Mouse (Mus musculus) heart, embryonic 13.5 days (tissue): ENCODE results near the gene Neurl4. TPM values are rescaled to one million over a fixed set of nuclear protein-coding genes. Genes with fewer than 3 reads are reported as not detected.
A peak's percentile ranks its signal among the peaks of the same experiment; 100 is the strongest.
"Not testable (repeated sequence)": the region's sequence is repeated elsewhere in the genome, so short reads cannot be mapped to it uniquely, and the experiment has no call there.

Experiments used
- ATAC-seq: fragments of 200-750 bp; cut with Nextera tagmentation; 2 replicates; pipeline ENCODE4 v1.8.0; 2017; ENCODE audit warnings: moderate TSS enrichment; ENCODE audit not compliant: insufficient number of reproducible peaks, low FRiP score, low TSS enrichment; ENCODE audit errors: extremely low read depth
- H3K27ac ChIP-seq: fragments of 300-500 bp; sonication (generic); replicated peaks from 2 replicates; pipeline ENCODE4 v1.5.1; 2015; ENCODE audit warnings: moderate library complexity, mild to moderate bottlenecking, inconsistent platforms
- H3K27me3 ChIP-seq: fragments of 300-500 bp; sonication (generic); replicated peaks from 2 replicates; pipeline ENCODE4 v1.6.1; 2015; ENCODE audit warnings: mild to moderate bottlenecking, inconsistent platforms
- H3K36me3 ChIP-seq: fragments of 300-500 bp; sonication (generic); 2 replicates; pipeline ENCODE4 v1.6.1; 2015; ENCODE audit warnings: mild to moderate bottlenecking, inconsistent platforms
- H3K4me1 ChIP-seq: fragments of 300-500 bp; sonication (generic); 2 replicates; pipeline ENCODE4 v1.6.1; 2015; ENCODE audit warnings: inconsistent platforms
- H3K4me2 ChIP-seq: fragments of 300-500 bp; sonication (generic); 2 replicates; pipeline ENCODE4 v1.6.1; 2015; ENCODE audit warnings: inconsistent platforms, mild to moderate bottlenecking, moderate library complexity
- H3K4me3 ChIP-seq: fragments of 300-500 bp; sonication (generic); 2 replicates; pipeline ENCODE4 v1.5.1; 2015; ENCODE audit warnings: moderate library complexity, mild to moderate bottlenecking, inconsistent platforms
- H3K9ac ChIP-seq: fragments of 300-500 bp; sonication (generic); 2 replicates; pipeline ENCODE4 v1.6.1; 2015; ENCODE audit warnings: inconsistent platforms, mild to moderate bottlenecking, moderate library complexity
- H3K9me3 ChIP-seq: fragments of 300-500 bp; sonication (generic); 2 replicates; pipeline ENCODE4 v1.6.1; 2016; ENCODE audit warnings: inconsistent platforms
- WGBS: fragments of 180-500 bp; shearing (Covaris S2); methylation state at CpG from one replicate; pipeline ENCODE4 v1.1.7; 2015; ENCODE audit warnings: mixed read lengths; 5-methylcytosine and 5-hydroxymethylcytosine counted together
- polyA plus RNA-seq: library from polyadenylated mRNA; unstranded; fragments of >200 nt; fragmentation: Nextera tagmentation; extraction: Ambion mirVana; gene quantifications from 2 replicates; pipeline ENCODE4 v1.2.1, GENCODE M21; 2015

Neurl4 gene
- polyA plus RNA-seq, 1 experiment from 2014 or later: 7.8 TPM

GRCm38 (mm10) chr11:69914917-69915430 is 14.1 kb downstream of the Neurl4 start:
- 33% methylated on average over 9 of the region's 9 CpGs for WGBS
- H3K36me3 ChIP-seq: peaks cover 81% of the 10 kb centered on the region
- H3K27me3 ChIP-seq: no peaks in the 10 kb centered on the region
- ATAC-seq: no peak
- H3K9ac ChIP-seq: peak overlapping the region; percentile 89
- peaks cover 61% of the 10 kb centered on the region for H3K4me1 ChIP-seq
- H3K9me3 ChIP-seq: no peaks in the 10 kb centered on the region
- peak overlapping the region; percentile 91 for H3K4me2 ChIP-seq
- H3K4me3 ChIP-seq: peak overlapping the region; percentile 79
- peak overlapping the region; percentile 87 for H3K27ac ChIP-seq

GRCm38 (mm10) chr11:69915667-69916627 is 15.1 kb downstream of the Neurl4 start:
- Histone ChIP-seq H3K4me3 (peak overlapping the region; percentile 79), H3K36me3 (peaks cover 71% of the 10 kb centered on the region), H3K4me1 (peaks cover 61% of the 10 kb centered on the region), H3K27ac (peak overlapping the region; percentile 10; the same call in 1 of the 2 replicates), H3K27me3 (no peaks in the 10 kb centered on the region), H3K9ac (peak overlapping the region; percentile 89), H3K9me3 (no peaks in the 10 kb centered on the region), H3K4me2 (peak overlapping the region; percentile 91)
- 41% methylated on average over 5 of the region's 5 CpGs for WGBS
- ATAC-seq: no peak

GRCm38 (mm10) chr11:69916652-69917378 is 15.9 kb downstream of the Neurl4 start:
- H3K36me3 ChIP-seq: peaks cover 62% of the 10 kb centered on the region
- not testable (repeated sequence) for ATAC-seq

DNA sequence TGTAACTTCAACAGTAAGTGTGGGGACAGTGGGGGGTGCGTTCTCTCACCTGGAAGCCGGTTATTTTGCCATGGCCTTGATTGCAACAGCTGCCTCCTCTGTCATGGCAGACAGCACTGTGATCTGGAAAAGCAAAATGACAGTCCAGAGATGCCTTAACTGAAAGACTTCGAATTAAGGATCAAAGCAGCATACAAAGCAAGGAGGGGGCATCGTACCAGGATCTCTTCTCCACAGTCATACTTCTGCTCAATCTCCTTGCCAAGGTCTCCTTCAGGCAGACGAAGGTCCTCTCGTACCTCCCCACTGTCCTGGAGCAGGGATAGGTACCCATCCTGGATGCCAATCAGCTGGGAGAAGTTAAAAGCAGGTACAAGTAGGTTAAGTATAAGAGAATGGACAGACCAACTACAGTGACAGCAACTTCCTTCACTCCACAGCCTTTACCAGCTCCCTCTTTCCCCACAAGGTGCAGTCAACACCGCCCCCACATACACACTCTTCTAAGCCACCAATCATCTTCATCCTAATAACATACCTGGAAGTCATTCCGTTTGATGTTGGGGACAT is 16.6 kb downstream of the Neurl4 start:
- WGBS: 83% methylated on average over 8 of the region's 8 CpGs
- Histone ChIP-seq H3K27ac (no peak overlapping the region), H3K27me3 (no peaks in the 10 kb centered on the region), H3K9me3 (no peaks in the 10 kb centered on the region), H3K4me2 (peak overlapping the region; percentile 91; the same call in 1 of the 2 replicates), H3K36me3 (peaks cover 56% of the 10 kb centered on the region), H3K4me3 (no peak overlapping the region), H3K4me1 (peaks cover 66% of the 10 kb centered on the region), H3K9ac (no peak overlapping the region)
- ATAC-seq: no peak

More at GRCm38 (mm10) chr11:69916652-69917378, 15.9 kb downstream of the Neurl4 start:
- Histone ChIP-seq H3K4me3 (0 out of 2 replicates have a peak overlapping the region, but pooled peaks have one; percentile 13), H3K4me2 (peak overlapping the region; percentile 91), H3K4me1 (peaks cover 61% of the 10 kb centered on the region), H3K27ac (peak overlapping the region; percentile 10; the same call in 1 of the 2 replicates)
- H3K9ac ChIP-seq, H3K9me3 ChIP-seq, H3K27me3 ChIP-seq: not testable (repeated sequence)
- WGBS: 65% methylated on average over 7 of the region's 7 CpGs

DNA sequence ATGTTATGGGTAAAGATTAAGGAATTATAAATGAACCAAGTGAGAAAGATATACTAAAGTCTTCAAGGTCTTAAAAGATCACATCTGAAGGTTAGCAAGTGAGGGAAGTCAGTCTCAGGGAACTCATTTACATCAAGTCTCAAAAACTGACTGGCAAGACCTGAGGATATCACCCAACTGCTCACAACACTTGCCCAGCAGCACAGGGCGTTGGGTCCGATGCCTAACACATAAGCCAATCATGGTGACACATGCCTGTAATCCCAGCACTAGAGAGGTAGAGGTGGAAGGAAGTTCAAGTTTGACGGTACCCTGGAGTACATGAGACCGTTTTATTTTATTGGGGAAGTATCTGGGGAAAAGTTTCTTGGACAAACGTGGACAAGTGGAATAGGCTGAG is 17.2 kb downstream of the Neurl4 start:
- H3K27me3 ChIP-seq: no peaks in the 10 kb centered on the region
- H3K4me3 ChIP-seq: 0 out of 2 replicates have a peak overlapping the region, but pooled peaks have one; percentile 91
- H3K9me3 ChIP-seq: no peaks in the 10 kb centered on the region
- H3K4me2 ChIP-seq: no peak overlapping the region
- no peak overlapping the region for H3K9ac ChIP-seq
- no peak for ATAC-seq
- H3K4me1 ChIP-seq: peaks cover 68% of the 10 kb centered on the region
- WGBS: 81% methylated on average over 5 of the region's 5 CpGs
- H3K36me3 ChIP-seq: peaks cover 49% of the 10 kb centered on the region
- no peak overlapping the region for H3K27ac ChIP-seq

- 68% methylated on average over 9 of the region's 9 CpGs for WGBS
- H3K4me3 ChIP-seq: peak overlapping the region; percentile 91
- peaks cover 45% of the 10 kb centered on the region for H3K36me3 ChIP-seq
- no peak for ATAC-seq
- peak overlapping the region; percentile 99 for H3K27ac ChIP-seq
- H3K27me3 ChIP-seq: no peaks in the 10 kb centered on the region
- peaks cover 63% of the 10 kb centered on the region for H3K4me1 ChIP-seq
- H3K9ac ChIP-seq: peak overlapping the region; percentile 99
- no peaks in the 10 kb centered on the region for H3K9me3 ChIP-seq
- peak overlapping the region; percentile 97 for H3K4me2 ChIP-seq
Observed at GRCm38 (mm10) chr11:69919053-69919452, 18.2 kb downstream of the Neurl4 start.

- H3K36me3 ChIP-seq: peaks cover 44% of the 10 kb centered on the region
- WGBS: under 1% methylated on average over 17 of the region's 17 CpGs
- no peaks in the 10 kb centered on the region for H3K9me3 ChIP-seq
- H3K4me1 ChIP-seq: peaks cover 58% of the 10 kb centered on the region
- H3K27me3 ChIP-seq: no peaks in the 10 kb centered on the region
- peak overlapping the region; percentile 99 for H3K9ac ChIP-seq
- ATAC-seq: 0 out of 2 replicates have a peak, but pooled peaks have one; percentile 26
- peak overlapping the region; percentile 99 for H3K27ac ChIP-seq
- peak overlapping the region; percentile 91 for H3K4me3 ChIP-seq
- peak overlapping the region; percentile 97 for H3K4me2 ChIP-seq
Observed at GRCm38 (mm10) chr11:69919661-69920265, 18.9 kb downstream of the Neurl4 start.

GRCm38 (mm10) chr11:69920266-69921031 is 19.6 kb downstream of the Neurl4 start:
- Histone ChIP-seq H3K4me1 (peaks cover 51% of the 10 kb centered on the region), H3K9me3 (no peaks in the 10 kb centered on the region), H3K4me2 (peak overlapping the region; percentile 97), H3K9ac (peak overlapping the region; percentile 99), H3K36me3 (peaks cover 37% of the 10 kb centered on the region), H3K4me3 (peak overlapping the region; percentile 91), H3K27ac (peak overlapping the region; percentile 99), H3K27me3 (no peaks in the 10 kb centered on the region)
- peak; percentile 17 for ATAC-seq
- under 1% methylated on average over 62 of the region's 65 CpGs for WGBS

DNA sequence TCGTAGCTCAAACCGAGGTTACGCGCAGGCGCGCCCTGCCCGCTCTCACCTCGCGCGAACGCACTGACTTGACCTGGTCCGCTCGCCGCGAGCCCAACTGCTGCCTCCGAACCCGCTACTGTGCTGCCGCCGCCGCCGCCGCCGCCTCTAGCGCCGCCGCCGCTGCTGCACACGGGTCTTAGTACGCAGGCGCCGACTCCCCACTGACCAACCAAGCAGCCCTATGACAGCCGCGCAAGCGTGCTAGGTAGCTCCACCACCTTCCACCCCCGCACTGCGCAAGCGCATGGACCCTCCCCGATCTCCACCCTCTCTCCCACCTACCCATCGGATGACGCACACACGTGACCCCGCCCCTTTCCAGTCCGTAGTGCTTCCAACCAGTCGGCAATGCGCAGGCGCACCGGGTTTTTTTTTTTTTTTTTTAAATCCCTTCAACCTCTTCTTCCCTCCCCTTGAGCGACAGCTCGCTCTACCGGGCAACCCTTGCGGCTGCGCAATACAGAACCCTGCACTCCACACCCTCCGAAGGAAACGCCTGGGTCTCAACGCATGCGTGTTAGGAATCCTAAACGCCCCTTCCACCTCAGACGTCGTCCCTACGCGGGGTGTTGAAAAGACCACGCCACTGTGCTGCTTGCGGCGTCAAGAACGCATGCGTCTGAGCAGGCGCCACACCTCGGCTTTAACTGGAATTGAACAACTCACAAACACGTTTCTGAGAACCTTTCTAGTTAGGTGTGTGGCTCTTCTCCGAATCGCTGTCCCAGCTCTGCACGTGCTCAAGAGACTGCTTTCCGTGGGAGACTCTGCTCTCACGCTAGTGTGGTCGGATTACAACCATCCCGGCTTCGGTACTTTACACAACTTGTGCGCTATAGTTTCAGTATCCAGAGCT is 20.5 kb downstream of the Neurl4 start, which contains the start of gene Eif5a:
Gene Eif5a, minus strand, starts transcription at position 845 of the 898 bp plus-strand sequence.
- peak; percentile 94 for ATAC-seq
- WGBS: under 1% methylated on average over 78 of the region's 78 CpGs
- peak within 1 kb of the TSS; percentile 99 for H3K27ac ChIP-seq
- H3K4me2 ChIP-seq: peak within 1 kb of the TSS; percentile 97
- peaks cover 28% of the 10 kb centered on the region for H3K36me3 ChIP-seq
- H3K9me3 ChIP-seq: no peaks in the 10 kb centered on the region
- peak within 1 kb of the TSS; percentile 91 for H3K4me3 ChIP-seq
- H3K9ac ChIP-seq: peak within 1 kb of the TSS; percentile 99
- H3K4me1 ChIP-seq: peaks cover 42% of the 10 kb centered on the region
- H3K27me3 ChIP-seq: no peaks in the 10 kb centered on the region
